ENCODE assay signal across 8 mouse cellular contexts in genomic region chr13:63568741-63569395, GRCm38 (mm10). TPM values are rescaled to one million over a fixed set of nuclear protein-coding genes. Genes with fewer than 3 reads are reported as not detected.
DNase-seq lines count a peak whose midpoint lies in the region; ATAC-seq and TF ChIP-seq lines count a peak whose summit lies in the region.

No protein-coding gene starts in this region.

- TF ChIP-seq POLR2A in ES-Bruce4 (IDR thresholded peaks at IDR 0.05; ENCODE audit: insufficient read depth, low read length) = no peak

- TF ChIP-seq EP300 in ES-Bruce4 (IDR thresholded peaks at IDR 0.05; ENCODE audit: insufficient read depth, low read depth, low read length) = 0 out of 2 replicates have a peak, but pooled peaks have one; percentile 50
- TF ChIP-seq EP300 in liver, postnatal 0 days (IDR thresholded peaks at IDR 0.05; ENCODE audit: low read depth) = no peak

- no peak overlapping the region for H3K4me3 ChIP-seq in ES-Bruce4 (ENCODE audit: low read depth, low read length)
- peak overlapping the region; percentile 85 for H3K4me3 ChIP-seq in forebrain, embryonic 15.5 days
- peak overlapping the region; percentile 83 for H3K4me3 ChIP-seq in liver, postnatal 0 days (ENCODE audit: low read depth, low read length)

- TF ChIP-seq CTCF in ES-Bruce4 (IDR thresholded peaks at IDR 0.05; ENCODE audit: low read depth, low read length) = no peak
- TF ChIP-seq CTCF in liver, postnatal 0 days (IDR thresholded peaks at IDR 0.05; ENCODE audit: low read depth) = no peak

- ATAC-seq in forebrain, embryonic 15.5 days (replicated peaks) = no peak
- ATAC-seq in liver, postnatal 0 days = no peak

- H3K9ac ChIP-seq in ES-Bruce4 (ENCODE audit: low read depth, poor library complexity, severe bottlenecking) = no peak overlapping the region
- H3K9ac ChIP-seq in forebrain, embryonic 15.5 days (replicated peaks) = no peak overlapping the region
- no peak overlapping the region for H3K9ac ChIP-seq in liver, postnatal 0 days (replicated peaks)

- no peaks in the 10 kb centered on the region for H3K36me3 ChIP-seq in ES-Bruce4 (ENCODE audit: control insufficient read depth, insufficient read depth, low read length, poor library complexity, severe bottlenecking)
- H3K36me3 ChIP-seq in forebrain, embryonic 15.5 days = no peaks in the 10 kb centered on the region
- no peaks in the 10 kb centered on the region for H3K36me3 ChIP-seq in liver, postnatal 0 days (replicated peaks; ENCODE audit: insufficient read depth, low read length)

- DNase-seq in heart, adult 11 months = peak; percentile 85
- DNase-seq in heart, postnatal 25 days (ENCODE audit: low spot score) = no peak
- DNase-seq in liver, postnatal 0 days = no peak
- no peak for DNase-seq in Muller cell, postnatal 12 days (ENCODE audit: inconsistent ontology term)
- no peak for DNase-seq in cerebellum, adult 9-11 months
- DNase-seq in kidney, postnatal 10 days = no peak

- H3K9me3 ChIP-seq in ES-Bruce4 (replicated peaks; ENCODE audit: control insufficient read depth, insufficient read depth, low read length, poor library complexity, severe bottlenecking) = no peaks in the 10 kb centered on the region
- no peaks in the 10 kb centered on the region for H3K9me3 ChIP-seq in forebrain, embryonic 15.5 days
- no peaks in the 10 kb centered on the region for H3K9me3 ChIP-seq in liver, postnatal 0 days (ENCODE audit: low read length)

- peak overlapping the region; percentile 97; the same call in 1 of the 2 replicates for H3K4me2 ChIP-seq in forebrain, embryonic 15.5 days (replicated peaks)
- H3K4me2 ChIP-seq in liver, postnatal 0 days (ENCODE audit: low read depth, low read length) = peak overlapping the region; percentile 99

- H3K4me1 ChIP-seq in ES-Bruce4 (ENCODE audit: control insufficient read depth, insufficient read depth, low read length) = peaks cover 2% of the 10 kb centered on the region
- peaks cover 62% of the 10 kb centered on the region for H3K4me1 ChIP-seq in forebrain, embryonic 15.5 days
- H3K4me1 ChIP-seq in liver, postnatal 0 days (ENCODE audit: insufficient read depth) = peaks cover 28% of the 10 kb centered on the region

- WGBS in forebrain, embryonic 15.5 days = 1% methylated on average over 19 of the region's 19 CpGs
- 13% methylated on average over 19 of the region's 19 CpGs for WGBS in liver, postnatal 0 days (ENCODE audit: insufficient replicate concordance)

- intact Hi-C loops in heart, postnatal 25 days (cut with DNase I) = loop anchor here (2.0 to 10.0 kb wide), 3 partner anchors 74 to 586 kb away; partner anchors contain the start of gene Zfp367

- no peak overlapping the region for H3K27ac ChIP-seq in ES-Bruce4 (ENCODE audit: insufficient read depth, low read length)
- no peak overlapping the region for H3K27ac ChIP-seq in forebrain, embryonic 15.5 days (replicated peaks)
- H3K27ac ChIP-seq in liver, postnatal 0 days (ENCODE audit: low read depth) = no peak overlapping the region

- peaks cover 25% of the 10 kb centered on the region for H3K27me3 ChIP-seq in ES-Bruce4 (ENCODE audit: control insufficient read depth, insufficient read depth, low read length, poor library complexity, severe bottlenecking)
- peaks cover 33% of the 10 kb centered on the region for H3K27me3 ChIP-seq in forebrain, embryonic 15.5 days
- peaks cover 42% of the 10 kb centered on the region for H3K27me3 ChIP-seq in liver, postnatal 0 days (ENCODE audit: insufficient read depth, low read length)

RNA-seq across cellular contexts. Expression of gene Ptch1, which starts 4.5 kb away (rescaled TPM):
- total RNA-seq in heart, postnatal 25 days (2021) = 10 to 100 TPM; 12.4 to 14.9 TPM
- 45.5 and 48.8 TPM in 2 replicates for polyA plus RNA-seq in ES-Bruce4 (2011; ENCODE audit: insufficient read depth, insufficient read length, low read depth, missing spikeins)
- 9.0 and 10.2 TPM in 2 replicates for polyA plus RNA-seq in forebrain, embryonic 15.5 days (2015; fragmentation: Nextera tagmentation; extraction: Ambion mirVana)
- 1.8 and 2.5 TPM in 2 replicates for polyA plus RNA-seq in liver, postnatal 0 days (2015; fragmentation: Nextera tagmentation; extraction: Ambion mirVana)
